Mouse (Mus musculus): ENCODE results near the gene Hnf4a. TPM values are rescaled to one million over a fixed set of nuclear protein-coding genes. Genes with fewer than 3 reads are reported as not detected.

Hnf4a gene
- polyA plus RNA-seq, 1 experiment from 2014 or later = 27.5 TPM

- DNase-seq = no peak
- Histone ChIP-seq H3K4me1 (ENCODE audit: insufficient read depth) (peaks cover 29% of the 10 kb centered on the region), H3K4me3 (ENCODE audit: low read depth, low read length) (peak overlapping the region; percentile 94), H3K9ac (replicated peaks) (no peak overlapping the region), H3K27me3 (ENCODE audit: insufficient read depth, low read length) (no peaks in the 10 kb centered on the region), H3K9me3 (ENCODE audit: low read length) (no peaks in the 10 kb centered on the region), H3K4me2 (ENCODE audit: low read depth, low read length) (peak overlapping the region; percentile 97), H3K27ac (ENCODE audit: low read depth) (peak overlapping the region; percentile 94), H3K36me3 (replicated peaks; ENCODE audit: insufficient read depth, low read length) (no peaks in the 10 kb centered on the region)
- WGBS (ENCODE audit: insufficient replicate concordance) = 58% methylated on average over 7 of the region's 7 CpGs
- TF ChIP-seq EP300 (IDR thresholded peaks at IDR 0.05; ENCODE audit: low read depth) (no peak), CTCF (IDR thresholded peaks at IDR 0.05; ENCODE audit: low read depth) (no peak)
- peak; percentile 3; the same call in 1 of the 2 replicates for ATAC-seq
Measured at GRCm38 (mm10) chr2:163601712-163602100, 95.1 kb downstream of the Hnf4a start.

GRCm38 (mm10) chr2:163602101-163602971 is 95.7 kb downstream of the Hnf4a start, which contains the start of gene Ttpal:
Gene Ttpal, plus strand, starts transcription at chr2:163602314.
- Histone ChIP-seq H3K27me3 (ENCODE audit: insufficient read depth, low read length) (no peaks in the 10 kb centered on the region), H3K9ac (replicated peaks) (peak within 1 kb of the TSS; percentile 93), H3K4me3 (ENCODE audit: low read depth, low read length) (peak within 1 kb of the TSS; percentile 94), H3K36me3 (replicated peaks; ENCODE audit: insufficient read depth, low read length) (no peaks in the 10 kb centered on the region; the same call in 1 of the 2 replicates), H3K4me1 (ENCODE audit: insufficient read depth) (peaks cover 22% of the 10 kb centered on the region), H3K27ac (ENCODE audit: low read depth) (peak within 1 kb of the TSS; percentile 94), H3K9me3 (ENCODE audit: low read length) (no peaks in the 10 kb centered on the region), H3K4me2 (ENCODE audit: low read depth, low read length) (peak within 1 kb of the TSS; percentile 97)
- peak; percentile 93 for DNase-seq
- peak; percentile 87 for ATAC-seq
- TF ChIP-seq CTCF (IDR thresholded peaks at IDR 0.05; ENCODE audit: low read depth) (peak; percentile 79), EP300 (IDR thresholded peaks at IDR 0.05; ENCODE audit: low read depth) (peak; percentile 29; the same call in 1 of the 2 replicates)
- WGBS (ENCODE audit: insufficient replicate concordance) = under 1% methylated on average over 57 of the region's 57 CpGs

DNA sequence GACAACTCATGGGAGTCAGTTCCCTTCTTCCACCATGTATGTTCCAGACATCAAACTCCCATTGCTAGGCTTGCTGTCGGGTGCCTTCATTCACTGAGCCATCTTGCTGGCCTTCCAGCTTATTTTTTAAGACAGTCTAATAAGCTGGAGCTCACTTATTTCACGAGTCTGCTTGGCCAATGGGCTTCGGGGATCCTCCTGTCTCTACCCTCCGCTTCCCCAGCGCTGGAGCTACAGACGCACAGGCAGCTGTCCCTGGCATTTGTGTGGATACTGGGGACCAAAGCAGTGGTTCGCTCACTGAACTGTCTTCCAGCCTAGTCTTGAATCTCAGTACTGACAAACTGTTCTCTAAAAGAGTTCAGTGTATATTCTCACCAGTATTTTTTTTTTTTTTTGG is 99.6 kb downstream of the Hnf4a start:
- no peak overlapping the region for H3K9ac ChIP-seq (replicated peaks)
- 86% methylated on average over 7 of the region's 7 CpGs for WGBS (ENCODE audit: insufficient replicate concordance)
- TF ChIP-seq CTCF (IDR thresholded peaks at IDR 0.05; ENCODE audit: low read depth) = no peak
- no peak for TF ChIP-seq EP300 (IDR thresholded peaks at IDR 0.05; ENCODE audit: low read depth)
- peaks cover 15% of the 10 kb centered on the region for H3K36me3 ChIP-seq (replicated peaks; ENCODE audit: insufficient read depth, low read length)
- H3K4me1 ChIP-seq (ENCODE audit: insufficient read depth) = peaks cover 15% of the 10 kb centered on the region
- no peak overlapping the region for H3K27ac ChIP-seq (ENCODE audit: low read depth)
- ATAC-seq = no peak
- H3K27me3 ChIP-seq (ENCODE audit: insufficient read depth, low read length) = no peaks in the 10 kb centered on the region
- H3K4me3 ChIP-seq (ENCODE audit: low read depth, low read length) = no peak overlapping the region
- no peaks in the 10 kb centered on the region for H3K9me3 ChIP-seq (ENCODE audit: low read length)
- DNase-seq = no peak
- no peak overlapping the region for H3K4me2 ChIP-seq (ENCODE audit: low read depth, low read length)

GRCm38 (mm10) chr2:163608008-163608407 is 101.4 kb downstream of the Hnf4a start:
- no peak overlapping the region for H3K4me2 ChIP-seq (ENCODE audit: low read depth, low read length)

DNA sequence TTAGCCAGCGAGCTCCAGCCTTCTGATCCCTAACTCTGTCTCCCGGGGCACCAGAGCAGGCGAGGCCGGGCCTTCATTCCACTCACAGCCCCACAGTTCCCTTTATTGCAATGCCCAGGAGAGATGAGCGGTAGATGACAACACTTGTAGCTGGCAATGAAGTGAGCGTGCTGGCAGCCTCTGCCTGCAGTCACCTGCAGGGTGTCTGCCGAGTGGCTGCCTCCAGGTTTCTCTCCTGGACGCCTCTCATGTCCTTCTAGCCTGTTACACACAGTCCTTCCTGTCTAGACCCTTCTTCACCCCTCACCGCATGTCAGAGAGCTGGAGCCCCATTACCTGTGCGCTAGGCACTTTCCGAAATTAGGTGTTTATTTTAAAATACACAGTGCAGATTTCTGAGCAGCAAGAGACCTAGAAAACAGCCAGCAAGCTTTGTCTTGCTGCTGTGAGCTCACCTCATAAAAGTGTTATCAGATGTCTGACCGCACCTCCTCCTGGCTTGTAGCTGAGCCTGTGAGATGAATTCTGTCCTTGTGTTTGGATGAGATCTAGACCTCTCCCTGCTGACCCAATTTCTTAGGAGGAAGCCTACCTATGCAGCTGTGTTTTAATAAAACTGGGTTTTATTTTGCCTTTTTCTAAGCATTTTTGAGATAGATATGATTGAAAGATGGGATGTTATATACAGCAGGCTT is 102.8 kb downstream of the Hnf4a start:
- H3K36me3 ChIP-seq (replicated peaks; ENCODE audit: insufficient read depth, low read length) = peaks cover 44% of the 10 kb centered on the region
- TF ChIP-seq CTCF (IDR thresholded peaks at IDR 0.05; ENCODE audit: low read depth) (no peak), EP300 (IDR thresholded peaks at IDR 0.05; ENCODE audit: low read depth) (no peak)
- no peak overlapping the region for H3K9ac ChIP-seq (replicated peaks)
- H3K4me3 ChIP-seq (ENCODE audit: low read depth, low read length) = no peak overlapping the region
- 86% methylated on average over 12 of the region's 12 CpGs for WGBS (ENCODE audit: insufficient replicate concordance)
- no peaks in the 10 kb centered on the region for H3K9me3 ChIP-seq (ENCODE audit: low read length)
- no peaks in the 10 kb centered on the region for H3K27me3 ChIP-seq (ENCODE audit: insufficient read depth, low read length)
- DNase-seq (no peak), ATAC-seq (no peak)
- H3K4me1 ChIP-seq (ENCODE audit: insufficient read depth) = 0 out of 2 replicates have a peak, but pooled peaks cover 2% of the 10 kb centered on the region
- no peak overlapping the region for H3K4me2 ChIP-seq (ENCODE audit: low read depth, low read length)
- no peak overlapping the region for H3K27ac ChIP-seq (ENCODE audit: low read depth)

More at GRCm38 (mm10) chr2:163608008-163608407, 101.4 kb downstream of the Hnf4a start:
- TF ChIP-seq CTCF (IDR thresholded peaks at IDR 0.05; ENCODE audit: low read depth) (no peak), EP300 (IDR thresholded peaks at IDR 0.05; ENCODE audit: low read depth) (no peak)
- Histone ChIP-seq H3K36me3 (replicated peaks; ENCODE audit: insufficient read depth, low read length) (peaks cover 30% of the 10 kb centered on the region), H3K9ac (replicated peaks) (no peak overlapping the region), H3K27ac (ENCODE audit: low read depth) (no peak overlapping the region), H3K4me3 (ENCODE audit: low read depth, low read length) (no peak overlapping the region), H3K4me1 (ENCODE audit: insufficient read depth) (peaks cover 4% of the 10 kb centered on the region; the same call in 1 of the 2 replicates), H3K9me3 (ENCODE audit: low read length) (no peaks in the 10 kb centered on the region), H3K27me3 (ENCODE audit: insufficient read depth, low read length) (no peaks in the 10 kb centered on the region)
- no peak for ATAC-seq
- no peak for DNase-seq
- WGBS (ENCODE audit: insufficient replicate concordance) = 84% methylated on average over 7 of the region's 7 CpGs

DNA sequence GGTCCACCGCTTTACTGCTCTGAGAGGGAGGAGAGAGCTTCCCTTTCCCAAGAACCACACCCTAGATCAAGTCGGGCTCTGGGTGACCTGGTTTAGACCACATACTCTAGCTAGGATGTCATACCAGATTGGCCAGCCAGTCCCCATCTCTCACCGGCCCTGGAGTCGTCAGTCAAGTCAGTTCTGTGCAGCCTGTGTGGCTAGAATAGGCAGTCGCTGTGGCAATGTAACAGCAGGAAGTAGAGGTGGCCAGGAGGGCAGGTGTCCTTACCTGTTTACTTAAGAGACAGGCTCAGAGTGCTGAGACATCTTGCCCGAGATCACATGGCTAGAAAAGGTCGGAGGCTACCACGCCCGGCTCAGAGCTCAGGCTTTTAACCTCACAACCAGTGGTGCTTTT is 104.6 kb downstream of the Hnf4a start:
- no peak overlapping the region for H3K9ac ChIP-seq (replicated peaks)
- no peak overlapping the region for H3K4me2 ChIP-seq (ENCODE audit: low read depth, low read length)
- H3K36me3 ChIP-seq (replicated peaks; ENCODE audit: insufficient read depth, low read length) = peaks cover 60% of the 10 kb centered on the region
- no peaks in the 10 kb centered on the region for H3K27me3 ChIP-seq (ENCODE audit: insufficient read depth, low read length)
- TF ChIP-seq EP300 (IDR thresholded peaks at IDR 0.05; ENCODE audit: low read depth) = no peak
- TF ChIP-seq CTCF (IDR thresholded peaks at IDR 0.05; ENCODE audit: low read depth) = no peak
- no peak overlapping the region for H3K27ac ChIP-seq (ENCODE audit: low read depth)
- no peak overlapping the region for H3K4me3 ChIP-seq (ENCODE audit: low read depth, low read length)
- H3K4me1 ChIP-seq (ENCODE audit: insufficient read depth) = no peaks in the 10 kb centered on the region
- 84% methylated on average over 9 of the region's 9 CpGs for WGBS (ENCODE audit: insufficient replicate concordance)
- ATAC-seq = no peak
- no peak for DNase-seq
- H3K9me3 ChIP-seq (ENCODE audit: low read length) = no peaks in the 10 kb centered on the region

Measured in liver, postnatal 0 days (tissue).